Mouse (Mus musculus) natural killer cell, adult 2 months (primary cell): ENCODE results near the gene Mall.

Experiments used
- DNase-seq, 2 experiments: peaks; one replicate each; pipeline ENCODE4 v3.0.0; 2022; ENCODE audit warnings: low spot score in 2 of 2

Gene Mall

DNA sequence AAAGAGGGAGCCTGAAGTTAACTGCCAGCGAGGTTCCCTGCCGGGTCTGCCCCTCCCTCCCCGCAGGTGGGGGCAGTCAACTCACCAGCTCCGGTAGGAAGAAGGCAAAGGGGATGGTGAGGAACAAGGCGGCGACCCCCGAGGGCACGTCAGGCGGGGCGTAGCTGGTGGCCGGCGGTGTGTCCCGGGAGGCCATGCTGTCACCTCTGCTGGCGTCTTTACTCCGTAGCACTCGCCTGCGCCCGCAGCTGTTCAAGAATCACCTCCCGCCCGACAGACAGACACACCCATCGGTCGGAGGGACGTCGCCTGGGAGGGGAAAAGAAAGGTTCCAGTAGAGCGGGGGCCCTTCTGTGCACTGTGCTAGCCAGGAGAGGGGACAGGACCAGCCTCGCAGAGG lies at the start of gene Mall:
TSS of gene Mall (minus strand) at position 262 of the 400 bp plus-strand sequence.
- DNase-seq = peak in 1 of 2 experiments; percentile 18

DNA sequence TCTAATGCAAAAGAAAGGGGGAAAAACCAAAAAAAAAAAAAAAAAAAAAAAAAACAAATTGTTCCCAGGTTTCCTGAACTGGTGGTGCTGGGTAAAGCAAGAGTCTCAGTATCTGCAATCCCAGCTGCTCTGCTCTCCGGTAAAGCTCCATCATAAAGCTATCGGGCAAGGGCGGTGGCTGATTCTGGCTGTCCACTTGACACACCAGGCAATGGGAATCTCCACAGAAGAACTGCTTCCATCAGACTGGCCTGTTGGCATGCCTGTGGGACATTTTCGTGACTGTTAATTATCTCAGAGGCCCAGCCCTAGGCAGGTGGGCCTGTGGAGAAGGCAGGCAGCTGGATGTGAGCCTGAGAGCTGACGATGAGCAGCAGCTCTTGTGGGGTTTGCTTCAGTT lies 48.7 kb upstream of the Mall start:
- no peak for DNase-seq

DNA sequence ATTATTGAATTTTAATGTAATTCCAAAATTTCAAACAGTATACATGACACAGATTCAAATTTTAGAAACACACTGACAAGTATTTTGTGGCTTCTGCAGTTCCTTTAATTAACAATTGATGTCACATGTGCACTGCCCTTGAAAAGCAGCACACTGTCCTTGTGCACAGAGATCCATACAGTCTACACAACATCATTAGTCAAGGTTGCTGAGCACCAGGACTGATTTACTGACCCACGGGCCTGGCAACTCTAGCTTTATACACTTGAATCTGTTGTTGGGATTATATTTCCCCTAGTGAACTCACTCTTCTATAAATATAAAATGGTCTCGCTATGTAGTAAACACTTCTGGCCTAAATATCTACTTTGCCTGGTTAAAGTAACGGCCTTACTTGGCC lies 45.3 kb upstream of the Mall start:
- no peak for DNase-seq

DNA sequence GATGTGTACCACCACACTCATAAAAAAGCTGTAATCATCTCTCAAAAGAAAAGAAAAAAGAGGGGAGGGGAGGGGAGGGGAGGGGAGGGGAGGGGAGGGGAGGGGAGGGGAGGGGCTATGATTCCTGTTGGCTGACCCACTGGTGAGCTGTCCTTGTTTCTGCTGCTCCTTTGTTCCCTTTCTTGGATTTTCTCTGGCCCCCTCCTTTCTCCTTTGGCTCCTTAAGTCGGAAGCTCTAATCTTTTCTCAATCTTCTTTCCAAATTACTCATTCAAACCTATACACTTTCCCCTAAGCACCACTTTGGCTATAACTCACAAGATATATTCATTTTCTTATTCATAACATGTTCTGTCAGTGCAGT lies 44.8 kb upstream of the Mall start:
- no peak for DNase-seq

DNA sequence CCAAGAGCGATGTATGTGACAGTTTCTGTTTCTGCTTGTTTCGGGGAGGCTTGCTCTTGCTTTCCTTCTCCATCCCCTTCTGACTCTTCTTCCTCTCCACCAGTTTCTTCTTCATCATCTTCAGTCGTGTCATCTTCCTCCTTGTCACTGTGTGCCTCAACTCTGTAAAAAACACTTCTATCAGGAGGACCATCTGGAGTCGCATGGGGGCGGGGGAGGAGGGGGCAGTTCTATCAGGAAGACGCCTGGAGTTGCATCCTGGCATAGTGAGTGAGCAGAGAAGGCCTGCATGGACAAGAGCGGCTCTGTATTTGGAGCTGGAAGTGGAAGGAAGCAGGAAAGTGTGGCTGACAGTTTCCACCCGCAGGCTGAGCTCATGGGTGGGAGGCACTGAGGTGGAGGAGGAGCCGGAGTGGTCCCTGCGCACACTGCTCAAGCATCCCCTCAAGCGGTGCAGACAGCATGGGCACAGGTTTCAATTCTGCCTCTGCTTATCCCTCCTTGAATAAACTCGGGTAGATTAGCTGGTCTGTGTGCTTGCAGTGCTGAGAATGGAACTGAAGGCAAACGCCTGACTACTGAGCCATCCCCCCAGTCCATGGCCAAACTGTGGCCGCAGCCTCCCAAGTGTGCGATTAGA lies 44.3 kb upstream of the Mall start:
- no peak for DNase-seq

DNA sequence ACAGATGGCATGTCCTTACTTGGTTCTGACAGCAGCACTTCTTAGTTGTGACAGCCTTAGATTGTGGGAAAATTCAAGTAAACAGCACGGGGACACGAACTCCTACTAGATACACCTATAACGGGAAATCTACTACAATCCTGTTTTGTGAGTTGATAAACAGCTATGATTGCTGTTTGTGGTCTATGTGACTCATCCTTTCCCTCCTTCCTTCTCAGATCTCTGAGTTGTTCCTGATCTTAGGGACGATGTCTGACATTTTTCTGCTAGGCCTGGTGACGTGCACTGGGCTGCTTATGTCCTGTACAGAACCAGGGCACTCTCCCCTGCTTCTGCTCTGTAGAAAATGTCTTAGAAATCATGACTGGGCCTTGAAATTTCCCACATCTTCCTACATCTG lies 31.9 kb upstream of the Mall start:
- DNase-seq = no peak

DNA sequence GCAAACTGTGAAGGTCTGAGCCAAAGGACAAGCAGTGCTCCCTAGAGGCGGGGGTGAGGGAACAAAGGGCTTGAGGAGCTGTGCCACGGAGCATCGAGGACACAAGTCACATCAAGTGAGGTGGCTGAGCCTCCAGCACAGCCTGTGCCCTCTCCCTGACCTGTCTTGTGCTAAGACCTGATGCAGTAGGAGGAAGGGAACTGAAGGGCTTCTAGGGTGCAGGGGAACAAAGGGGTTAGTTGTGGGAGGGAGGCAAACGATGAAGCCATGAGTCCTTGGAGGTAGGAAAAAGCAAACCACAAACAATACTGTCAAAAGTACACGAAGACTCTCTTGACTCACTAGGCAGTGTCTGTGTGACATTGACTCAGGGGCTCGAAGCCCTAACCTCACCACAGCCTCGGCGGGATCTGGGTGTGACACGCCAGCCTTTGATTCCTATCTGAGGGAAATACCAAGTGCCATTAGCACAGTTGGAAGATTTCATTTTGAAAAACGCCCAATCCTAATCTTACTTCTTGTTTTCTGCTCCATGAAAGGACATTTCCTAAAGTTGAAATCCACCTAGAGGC lies 30.8 kb upstream of the Mall start:
- DNase-seq = no peak

DNA sequence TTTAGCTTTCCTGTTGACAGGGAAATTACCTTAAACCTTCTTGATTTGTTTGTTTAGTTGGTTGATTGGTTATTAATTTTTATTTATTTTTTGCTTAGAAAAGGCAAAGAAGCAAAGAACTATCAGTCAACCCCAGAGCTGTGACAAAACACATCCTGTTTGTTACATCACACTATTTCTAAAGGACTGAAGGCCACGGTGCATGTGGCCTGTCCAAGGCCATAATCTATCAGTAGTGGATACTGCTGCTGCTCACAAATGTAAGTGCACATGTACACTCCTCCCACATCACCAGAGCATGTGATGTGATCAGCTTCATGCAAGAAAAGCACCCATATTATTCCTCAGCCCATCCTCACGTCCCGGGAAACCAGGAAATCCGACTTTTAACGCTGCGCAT lies 30.3 kb upstream of the Mall start:
- DNase-seq = no peak

DNA sequence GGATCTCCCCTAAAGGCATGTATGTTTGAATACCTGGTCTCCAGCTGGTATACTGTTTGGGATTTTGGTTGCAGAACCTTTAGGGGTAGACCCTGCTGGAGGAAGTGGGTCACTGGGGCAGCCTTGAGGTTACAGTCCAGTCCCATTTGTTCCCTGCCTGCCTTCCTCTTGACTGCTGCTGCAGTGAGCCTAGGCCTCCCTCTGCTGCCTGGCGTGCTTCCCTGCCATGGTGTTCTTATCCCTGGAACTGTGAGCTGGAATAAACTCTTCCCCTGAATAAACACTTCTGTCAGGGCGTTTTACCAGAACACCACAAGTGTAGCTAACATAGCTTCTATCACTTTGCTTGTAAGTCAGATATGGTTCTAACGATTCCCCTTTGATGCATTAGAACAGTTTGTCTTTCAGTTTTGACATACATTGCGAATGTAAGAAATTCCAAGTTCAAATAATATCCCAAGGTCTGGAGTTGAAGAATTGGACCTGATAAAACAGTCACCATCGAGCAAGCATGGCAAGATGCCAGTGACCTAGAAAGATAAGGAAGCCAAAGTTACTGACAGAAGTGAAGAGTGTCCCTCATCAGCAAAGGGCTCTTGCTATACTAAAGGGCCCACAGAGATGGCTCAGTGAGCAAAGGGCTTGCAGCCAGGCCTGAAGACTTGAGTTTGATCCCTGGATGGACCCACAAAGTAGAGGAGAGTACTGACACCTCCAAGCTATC lies 29.6 kb upstream of the Mall start:
- DNase-seq = no peak

DNA sequence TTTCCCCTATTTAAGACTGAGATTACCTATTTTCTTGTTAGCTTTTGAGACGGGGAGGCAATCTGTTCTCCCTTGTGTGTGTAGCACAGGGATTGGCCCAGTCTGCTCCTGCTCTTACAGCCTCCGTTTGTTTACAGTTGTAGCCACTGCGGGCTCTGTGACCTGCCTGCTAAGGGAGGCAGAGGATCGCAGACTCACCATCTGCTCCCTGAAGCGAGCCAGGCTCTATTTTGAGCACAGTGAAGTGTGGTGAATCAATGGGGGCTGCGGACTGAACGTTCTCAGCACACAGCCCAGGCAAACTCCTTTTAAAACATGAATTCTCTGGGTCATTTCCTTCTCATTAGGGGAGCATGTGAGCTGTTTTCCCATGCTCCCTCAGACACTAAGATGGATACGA lies 27.4 kb upstream of the Mall start:
- DNase-seq = no peak

DNA sequence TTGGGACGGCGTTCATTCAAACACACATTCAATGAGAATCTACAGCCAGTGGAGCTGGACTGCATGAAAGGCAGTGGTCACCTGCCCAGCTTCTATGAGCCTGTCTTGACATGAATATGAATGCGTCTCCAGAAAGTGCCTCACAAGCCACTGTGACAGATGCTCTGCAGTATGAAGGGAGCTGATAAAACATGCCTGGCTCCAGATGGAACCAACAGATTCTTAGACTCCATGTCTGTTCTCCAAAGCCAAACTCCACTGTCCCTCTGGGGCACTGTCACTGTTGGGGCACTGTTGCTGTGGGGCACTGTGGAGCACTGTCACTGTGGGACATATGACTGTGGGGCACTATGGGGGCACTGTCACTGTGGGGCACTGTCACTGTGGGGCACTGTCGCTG lies 24.4 kb upstream of the Mall start:
- no peak for DNase-seq

DNA sequence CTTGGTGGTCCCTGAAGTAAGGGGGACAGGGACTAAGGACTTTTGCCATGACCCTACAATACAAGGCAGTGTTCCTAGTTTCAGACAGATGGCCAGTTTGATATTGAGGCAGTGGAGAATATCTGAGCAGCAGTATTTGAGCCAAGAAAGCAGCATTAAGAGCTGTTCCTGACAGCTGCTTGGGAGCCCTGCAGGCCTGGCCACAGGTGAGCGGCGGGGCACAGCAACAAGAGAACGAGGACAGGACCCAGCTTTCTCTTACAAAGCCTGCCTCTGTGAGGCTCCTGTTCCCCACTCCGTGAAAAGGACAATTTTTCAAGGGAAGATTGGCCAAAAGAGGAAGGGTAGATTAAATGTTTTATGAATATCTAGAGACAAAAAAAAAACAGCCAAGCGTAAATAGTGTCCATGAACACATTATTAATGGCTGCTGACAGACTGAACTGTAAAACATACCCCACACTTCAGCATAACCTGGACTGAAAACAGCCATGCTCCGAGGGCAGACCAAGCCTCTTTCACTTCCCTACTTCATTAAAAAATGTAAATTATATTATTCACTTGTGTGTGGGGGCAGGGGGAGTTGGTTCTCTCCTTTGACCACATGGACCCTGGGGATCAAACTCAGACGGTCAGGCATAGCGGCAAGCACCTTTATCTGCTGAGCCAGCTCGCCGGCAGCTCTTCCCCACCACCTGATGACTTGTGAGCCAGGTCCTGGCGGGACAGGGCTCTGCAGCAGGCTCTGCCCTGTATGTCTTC lies 22.3 kb upstream of the Mall start:
- no peak for DNase-seq

DNA sequence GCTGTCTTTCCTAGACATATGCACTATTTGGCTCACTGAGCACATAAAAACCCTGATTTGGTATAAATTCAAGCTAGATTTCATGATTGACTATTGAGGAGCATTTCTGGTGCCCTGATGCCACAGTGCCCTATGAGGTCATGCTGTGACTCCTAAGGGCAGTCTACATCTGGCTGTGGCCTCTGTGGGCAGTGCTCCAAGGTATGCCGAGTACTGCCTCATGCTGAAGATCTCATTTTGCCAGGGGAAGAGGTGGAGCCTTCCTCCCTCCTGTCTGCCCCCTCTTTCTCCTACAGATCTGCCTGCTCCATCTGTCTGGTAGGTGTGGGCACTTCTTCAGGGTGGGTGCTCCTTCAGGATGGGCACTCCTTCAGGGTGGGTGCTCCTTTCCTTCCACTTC lies 19.6 kb upstream of the Mall start:
- DNase-seq = no peak

DNA sequence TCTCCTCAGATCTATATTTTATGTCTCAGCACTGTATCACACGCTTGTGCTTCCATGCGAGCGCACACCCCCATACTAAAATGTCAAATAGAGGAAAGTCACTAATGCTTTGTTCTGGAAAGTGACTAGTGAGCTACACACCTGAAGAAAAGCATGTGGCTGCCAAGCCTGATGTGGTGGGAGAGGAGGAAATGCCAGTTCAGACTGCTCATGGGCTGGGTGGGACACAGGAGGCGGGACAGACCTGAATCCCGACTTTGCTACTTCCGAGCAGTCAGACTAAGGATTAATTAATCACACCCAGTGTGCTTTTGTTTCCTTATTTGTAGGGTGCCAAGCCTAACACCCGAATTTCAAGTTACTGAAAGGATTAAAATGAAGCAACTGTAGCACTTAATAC lies 18.6 kb upstream of the Mall start:
- DNase-seq = no peak

DNA sequence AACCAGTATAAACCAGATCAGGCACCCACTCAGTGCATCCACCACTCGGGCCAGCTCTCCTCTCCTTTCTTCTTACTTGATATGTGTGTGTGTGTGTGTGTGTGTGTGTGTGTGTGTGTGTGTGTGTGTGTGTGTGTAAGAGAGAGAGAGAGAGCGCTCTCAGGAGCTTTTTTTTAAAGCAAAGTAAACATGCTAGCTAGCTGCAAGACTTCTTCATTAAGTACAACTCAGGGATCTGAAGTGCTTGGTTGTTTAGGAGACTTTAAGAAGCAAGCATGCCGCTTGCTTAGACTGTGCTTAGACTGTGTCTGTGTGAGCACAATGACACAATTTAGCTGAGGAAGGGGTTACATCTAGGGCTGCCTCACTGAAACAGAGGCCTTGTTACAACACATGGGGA lies 12.9 kb upstream of the Mall start:
- DNase-seq = no peak

DNA sequence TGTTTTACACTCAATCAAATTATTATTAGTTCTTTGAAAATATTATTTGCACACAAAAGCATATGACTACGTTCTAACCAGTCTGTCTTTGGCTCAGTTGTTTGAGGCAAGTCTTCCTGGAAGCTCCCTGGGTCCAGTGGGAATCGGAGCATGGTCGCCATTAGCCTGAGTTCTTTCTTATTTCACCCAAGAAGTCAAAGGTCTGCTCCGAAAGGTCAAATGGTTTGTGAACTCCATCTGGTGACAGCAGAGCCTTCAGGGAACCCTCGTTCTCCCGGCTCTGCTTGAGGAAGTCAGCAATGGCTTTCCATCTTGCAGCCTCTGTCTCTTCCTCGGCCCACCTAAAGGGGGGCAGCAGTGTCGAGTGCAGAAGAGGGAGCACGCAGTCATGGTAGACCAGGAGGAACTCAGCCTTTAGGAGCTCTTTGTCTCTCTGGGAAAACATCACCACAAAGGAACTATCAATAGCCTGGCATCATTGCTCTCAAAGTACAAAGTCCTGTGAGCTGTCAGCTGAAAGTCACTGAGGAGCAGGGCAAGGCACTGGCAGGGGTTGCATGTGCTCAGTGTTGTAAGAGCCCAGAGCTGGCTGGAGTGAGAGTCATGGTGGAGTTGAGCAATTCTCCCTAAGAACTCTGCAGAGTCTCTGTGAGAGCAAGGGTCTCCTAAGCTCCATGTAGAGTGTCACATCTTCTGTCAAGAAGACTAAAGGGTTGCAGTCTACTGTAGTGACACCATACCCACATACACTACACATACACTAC lies 11.2 kb upstream of the Mall start:
- DNase-seq = no peak

DNA sequence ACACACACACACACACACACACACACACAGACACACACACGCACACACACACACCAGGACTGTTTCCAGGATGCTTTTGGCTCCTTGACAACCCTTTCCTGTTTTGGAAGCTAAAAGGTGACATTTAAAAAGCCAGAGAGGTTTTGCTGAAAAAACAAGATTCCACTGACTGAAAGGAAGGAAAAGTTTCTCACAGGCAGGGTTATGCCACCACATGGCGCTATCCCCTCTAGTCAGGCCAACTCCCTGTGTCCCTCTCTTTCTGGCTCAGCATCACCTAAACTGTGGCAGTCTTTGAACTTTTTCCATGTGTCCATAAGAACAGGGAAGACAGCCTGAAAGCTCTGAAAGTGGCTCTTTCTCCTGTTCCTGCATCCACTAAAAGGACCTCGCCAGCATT lies 8.2 kb upstream of the Mall start:
- DNase-seq = no peak

DNA sequence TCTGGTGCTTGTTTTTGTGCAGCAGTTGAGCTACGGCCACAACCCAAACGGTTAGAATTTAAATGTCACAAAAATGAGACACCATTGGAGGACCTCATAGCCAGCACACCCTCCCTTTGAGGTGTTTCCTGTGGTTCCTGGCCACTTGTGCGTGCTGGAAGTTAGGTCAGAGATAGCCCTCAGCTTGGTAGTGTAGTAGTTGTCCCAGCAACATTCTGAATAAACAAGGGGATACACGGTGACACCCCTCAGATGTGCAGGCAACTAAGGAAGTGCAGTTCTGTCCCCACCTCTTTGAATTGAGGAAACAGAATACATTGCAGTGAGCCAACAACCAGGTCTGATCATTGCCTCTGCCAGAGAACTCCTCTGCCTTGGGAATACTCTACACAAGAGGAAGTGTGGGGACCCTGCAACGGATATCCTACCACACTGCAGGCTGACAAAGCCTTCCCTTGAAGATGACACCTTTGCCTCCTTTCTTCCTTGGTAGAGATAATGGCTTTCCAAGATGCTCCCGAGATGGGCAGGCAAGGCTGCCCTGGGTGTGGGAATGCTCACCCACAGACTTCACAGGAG lies 7.0 kb upstream of the Mall start:
- DNase-seq = no peak

DNA sequence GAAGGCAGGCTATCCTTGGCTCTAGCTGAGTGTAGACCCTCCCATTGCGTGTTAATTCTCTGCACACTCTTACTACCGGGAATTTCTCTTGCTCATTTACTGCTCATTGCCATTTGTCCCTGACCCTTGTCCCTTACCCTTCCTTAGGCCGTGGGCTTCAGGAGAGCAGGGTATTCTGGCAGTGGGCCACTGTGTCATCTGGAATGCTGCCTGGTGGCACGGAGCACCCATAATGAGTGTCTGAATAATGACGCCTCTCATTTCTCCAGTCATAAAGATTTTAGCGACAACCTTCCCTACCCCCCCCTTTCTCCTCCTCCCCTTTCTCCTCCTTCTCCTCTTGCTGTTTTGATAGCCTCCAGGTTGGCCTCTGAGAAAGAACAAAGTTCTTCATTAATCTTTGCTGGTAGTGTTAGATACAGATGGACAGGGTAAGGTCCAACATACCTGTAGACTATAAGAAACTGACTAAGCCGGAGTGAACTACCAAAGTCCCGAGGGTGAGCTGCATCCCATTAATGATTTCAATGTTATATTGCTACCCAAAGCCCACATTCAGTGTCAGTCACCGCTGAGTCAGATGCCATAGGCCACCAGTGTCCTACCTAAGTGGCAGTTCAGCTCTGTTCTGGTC lies 5.9 kb upstream of the Mall start:
- DNase-seq = no peak

DNA sequence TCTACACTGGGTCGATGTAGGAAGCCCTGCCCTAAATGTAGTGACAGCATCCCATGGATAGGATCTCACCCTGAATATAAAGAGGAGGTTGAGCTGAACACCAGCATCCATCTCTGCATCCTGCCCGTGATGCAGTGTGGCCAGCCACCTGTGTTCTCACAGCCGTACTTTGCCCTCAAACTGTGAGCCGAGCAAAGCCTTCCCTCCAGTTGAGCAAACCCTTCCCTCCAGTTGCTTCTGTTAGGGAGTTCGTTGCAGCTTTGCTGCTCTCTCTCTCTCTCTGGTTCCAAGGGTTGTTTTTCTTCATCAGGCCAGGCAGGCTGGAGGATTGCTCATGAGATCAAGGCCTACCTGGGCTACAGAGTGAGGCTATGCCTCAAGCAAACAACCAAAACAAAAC lies 5.2 kb upstream of the Mall start:
- no peak for DNase-seq

DNA sequence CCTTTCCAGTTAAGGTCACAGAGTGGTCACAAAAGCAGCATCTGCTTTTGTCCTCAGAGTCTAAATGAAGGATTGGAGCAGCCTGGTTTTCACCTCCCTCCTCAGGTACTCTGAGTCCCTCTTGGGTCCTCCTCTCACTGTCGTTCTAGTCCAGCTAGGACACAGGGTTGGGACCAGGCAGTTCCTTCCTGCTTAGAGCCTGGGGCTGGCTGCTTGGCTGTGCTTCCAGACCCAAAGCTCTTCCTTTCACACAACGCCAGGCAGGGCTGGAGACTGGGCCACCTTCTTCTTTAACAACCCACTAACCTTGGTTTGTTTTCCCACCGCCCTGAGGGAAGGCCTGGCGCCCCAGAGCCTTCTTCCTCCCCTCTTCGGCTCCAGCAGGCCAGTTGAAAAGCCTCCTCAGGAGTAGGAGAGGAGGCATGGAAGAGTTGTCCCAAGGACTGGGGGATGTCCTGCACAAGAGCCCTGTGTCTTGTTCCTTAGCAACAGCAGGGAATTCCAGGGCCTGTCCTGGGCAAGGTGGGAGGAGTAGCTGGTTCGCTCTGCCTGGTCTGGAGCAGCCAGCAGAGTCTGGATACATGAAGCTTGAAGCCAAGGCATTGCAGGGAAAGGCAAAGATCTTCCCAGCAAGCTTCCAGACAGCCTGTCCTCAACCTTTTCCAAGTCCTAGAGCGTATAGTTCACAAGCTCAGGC lies 717 bp upstream of the Mall start:
- DNase-seq = no peak
